Mouse (Mus musculus) heart, postnatal 0 days (tissue): Measurements from ENCODE around the gene Neurod2. TPM values are rescaled to one million over a fixed set of nuclear protein-coding genes. Genes with fewer than 3 reads are reported as not detected.

Experiments
- ATAC-seq: fragments of 200-750 bp; cut with Nextera tagmentation; 2 replicates; pipeline ENCODE4 v1.8.0; 2017; ENCODE audit warnings: low read depth, moderate number of reproducible peaks, moderate library complexity; ENCODE audit not compliant: insufficient read depth
- DNase-seq: peaks from one replicate; pipeline ENCODE4 v3.0.0-alpha.2; 2016; ENCODE audit warnings: low spot score
- H3K27ac ChIP-seq: fragments of 300-500 bp; sonication (generic); 2 replicates; pipeline ENCODE4 v1.5.1; 2014; ENCODE audit warnings: low read depth, mild to moderate bottlenecking
- H3K27me3 ChIP-seq: fragments of 300-500 bp; sonication (generic); 2 replicates; pipeline ENCODE4 v1.6.1; 2014; ENCODE audit warnings: low read length, mixed read lengths; ENCODE audit not compliant: control insufficient read depth, insufficient read depth
- H3K36me3 ChIP-seq: fragments of 300-500 bp; sonication (generic); replicated peaks from 2 replicates; pipeline ENCODE4 v1.6.1; 2014; ENCODE audit warnings: low read length, mixed read lengths; ENCODE audit not compliant: control insufficient read depth, insufficient read depth
- H3K4me1 ChIP-seq: fragments of 300-500 bp; sonication (generic); 2 replicates; pipeline ENCODE4 v1.6.1; 2014; ENCODE audit warnings: antibody characterized with exemption; ENCODE audit not compliant: control insufficient read depth, insufficient read depth
- H3K4me2 ChIP-seq: fragments of 300-500 bp; sonication (generic); 2 replicates; pipeline ENCODE4 v1.6.1; 2014; ENCODE audit warnings: low read depth, mild to moderate bottlenecking, low read length, moderate library complexity
- H3K4me3 ChIP-seq: fragments of 300-500 bp; sonication (generic); 2 replicates; pipeline ENCODE4 v1.5.1; 2014; ENCODE audit warnings: low read depth, low read length
- H3K9ac ChIP-seq: fragments of 300-500 bp; sonication (generic); replicated peaks from 2 replicates; pipeline ENCODE4 v1.6.1; 2014; ENCODE audit warnings: low read depth, low read length, mixed read lengths
- H3K9me3 ChIP-seq: fragments of 300-500 bp; sonication (generic); replicated peaks from 2 replicates; pipeline ENCODE4 v1.6.1; 2016; ENCODE audit warnings: low read length; ENCODE audit not compliant: control insufficient read depth
- CTCF ChIP-seq: IDR thresholded peaks from 2 replicates; pipeline ENCODE4 v1.5.1; 2016; ENCODE audit warnings: antibody characterized with exemption, control low read depth, low read depth
- EP300 ChIP-seq: IDR thresholded peaks from 2 replicates; pipeline ENCODE4 v1.6.1; 2016; ENCODE audit warnings: antibody characterized with exemption, low read depth
- WGBS: fragments of 180-500 bp; shearing (Covaris S2); extraction: QIAGEN DNeasy Blood & Tissue Kit; methylation state at CpG from one replicate; pipeline ENCODE4 v1.1.7; 2014; 5-methylcytosine and 5-hydroxymethylcytosine counted together
- polyA plus RNA-seq: library from polyadenylated mRNA; unstranded; fragments of >200 nt; fragmentation: Nextera tagmentation; extraction: Ambion mirVana; gene quantifications from 2 replicates; pipeline ENCODE4 v1.2.1, GENCODE M21; 2015
- total RNA-seq: library from RNA; depleted of rRNA; stranded (reverse); fragments of >200 nt; gene quantifications from 2 replicates; pipeline ENCODE4 v1.2.3, GENCODE M21; 2014; ENCODE audit warnings: low replicate concordance

Neurod2 gene
- total and polyA plus RNA-seq, 2 experiments from 2014 or later: not detected

- Histone ChIP-seq H3K9ac (peak overlapping the region; percentile 49; the same call in 1 of the 2 replicates), H3K36me3 (no peaks in the 10 kb centered on the region), H3K4me3 (peak overlapping the region; percentile 71), H3K4me2 (peak overlapping the region; percentile 98), H3K27me3 (peaks cover 6% of the 10 kb centered on the region), H3K9me3 (no peaks in the 10 kb centered on the region), H3K4me1 (peaks cover 8% of the 10 kb centered on the region; the same call in 1 of the 2 replicates), H3K27ac (no peak overlapping the region)
- peak; percentile 86 for ATAC-seq
- DNase-seq: peak; percentile 40
- TF ChIP-seq EP300 (no peak), CTCF (no peak)
- WGBS: 2% methylated on average over 58 of the region's 58 CpGs
Measured at GRCm38 (mm10) chr11:98294188-98295012, 35.0 kb downstream of the Neurod2 start.

GRCm38 (mm10) chr11:98293070-98293469 is 36.4 kb downstream of the Neurod2 start:
- H3K27ac ChIP-seq: no peak overlapping the region
- ATAC-seq (no peak), DNase-seq (no peak)
- no peak overlapping the region for H3K4me2 ChIP-seq
- TF ChIP-seq EP300: no peak
- TF ChIP-seq CTCF: no peak
- 36% methylated on average over 2 of the region's 2 CpGs for WGBS
- no peak overlapping the region for H3K9ac ChIP-seq
- H3K4me3 ChIP-seq: no peak overlapping the region
- peaks cover 4% of the 10 kb centered on the region; the same call in 1 of the 2 replicates for H3K4me1 ChIP-seq
- H3K9me3 ChIP-seq: no peaks in the 10 kb centered on the region
- no peaks in the 10 kb centered on the region for H3K36me3 ChIP-seq
- peaks cover 7% of the 10 kb centered on the region for H3K27me3 ChIP-seq

- TF ChIP-seq CTCF (no peak), EP300 (no peak)
- Histone ChIP-seq H3K4me1 (no peaks in the 10 kb centered on the region), H3K27me3 (peaks cover 7% of the 10 kb centered on the region), H3K9ac (no peak overlapping the region), H3K4me2 (no peak overlapping the region), H3K27ac (no peak overlapping the region), H3K4me3 (no peak overlapping the region), H3K36me3 (no peaks in the 10 kb centered on the region), H3K9me3 (no peaks in the 10 kb centered on the region)
- 61% methylated on average over 2 of the region's 2 CpGs for WGBS
- DNase-seq (no peak), ATAC-seq (no peak)
Measured at GRCm38 (mm10) chr11:98290906-98291305, 38.5 kb downstream of the Neurod2 start.

- no peak overlapping the region for H3K27ac ChIP-seq
- H3K4me2 ChIP-seq: no peak overlapping the region
- no peak for DNase-seq
- TF ChIP-seq EP300 (no peak), CTCF (no peak)
- 47% methylated on average over 13 of the region's 13 CpGs for WGBS
- H3K9ac ChIP-seq: no peak overlapping the region
- H3K4me1 ChIP-seq: no peaks in the 10 kb centered on the region
- H3K27me3 ChIP-seq: peaks cover 7% of the 10 kb centered on the region; the same call in 1 of the 2 replicates
- ATAC-seq: no peak
- no peak overlapping the region for H3K4me3 ChIP-seq
- H3K36me3 ChIP-seq: no peaks in the 10 kb centered on the region
- no peaks in the 10 kb centered on the region for H3K9me3 ChIP-seq
Measured at GRCm38 (mm10) chr11:98289873-98290272, 39.6 kb downstream of the Neurod2 start.

GRCm38 (mm10) chr11:98287961-98288360 is 41.5 kb downstream of the Neurod2 start:
- Histone ChIP-seq H3K9me3 (no peaks in the 10 kb centered on the region), H3K4me1 (no peaks in the 10 kb centered on the region; the same call in 1 of the 2 replicates), H3K4me2 (no peak overlapping the region), H3K27me3 (peaks cover 7% of the 10 kb centered on the region; the same call in 1 of the 2 replicates), H3K36me3 (no peaks in the 10 kb centered on the region), H3K4me3 (no peak overlapping the region), H3K9ac (no peak overlapping the region), H3K27ac (no peak overlapping the region)
- DNase-seq (no peak), ATAC-seq (no peak)
- WGBS: 52% methylated on average over 7 of the region's 7 CpGs
- TF ChIP-seq CTCF (no peak), EP300 (no peak)
